Mouse (Mus musculus): Measurements from ENCODE around the gene Car4. TPM values are rescaled to one million over a fixed set of nuclear protein-coding genes. Genes with fewer than 3 reads are reported as not detected.
A peak's percentile ranks its signal among the peaks of the same experiment; 100 is the strongest.

Car4 gene
- total RNA-seq (2021), result 5.3 and 7.9 TPM in 2 replicates
- long read RNA-seq, transcript Car4-201 (8 exons, 1,256 nt), result major isoform, 11 of 14 reads
- long read RNA-seq, partial matches to known transcripts, result 2 of 14 reads
- long read RNA-seq, other reads (novel, unspliced or antisense), result 1 of 14 reads

- peak; percentile 10 for DNase-seq
Measured at GRCm38 (mm10) chr11:84957591-84958270, at the start of gene Car4. Gene Car4 (plus strand): TSS chr11:84957786.

DNA sequence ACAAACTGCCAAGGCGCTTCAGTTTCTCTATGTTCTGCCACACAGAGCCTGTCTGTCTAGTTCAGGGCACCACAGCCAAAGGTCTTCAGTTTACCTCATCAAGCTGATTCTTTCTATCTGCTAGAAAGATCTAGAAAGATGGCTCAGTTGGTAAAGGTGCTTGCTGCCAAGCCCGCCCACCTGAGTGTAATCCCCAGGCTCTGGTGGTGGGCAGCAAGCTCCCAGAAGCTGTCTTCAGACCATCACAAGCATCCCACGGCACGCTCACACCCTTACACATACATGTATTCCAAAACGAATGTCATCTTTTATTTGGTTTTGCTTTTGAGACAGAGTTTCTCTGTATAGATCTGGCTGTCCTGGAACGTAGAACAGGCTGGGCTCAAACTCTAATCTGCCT lies 49.1 kb upstream of the Car4 start:
- DNase-seq, result no peak

- no peak for DNase-seq
Measured at GRCm38 (mm10) chr11:84910411-84910810, 47.2 kb upstream of the Car4 start.

- no peak for DNase-seq
Measured at GRCm38 (mm10) chr11:84914673-84915072, 42.9 kb upstream of the Car4 start.

- peak; percentile 74 for DNase-seq
Measured at GRCm38 (mm10) chr11:84916053-84916702, 41.4 kb upstream of the Car4 start, which contains the start of gene Znhit3. Gene Znhit3 (minus strand): TSS chr11:84916366.

- no peak for DNase-seq
Measured at GRCm38 (mm10) chr11:84916703-84917300, 40.8 kb upstream of the Car4 start.

- peak; percentile 87 for DNase-seq
Measured at GRCm38 (mm10) chr11:84918425-84918824, 39.2 kb upstream of the Car4 start.

GRCm38 (mm10) chr11:84919276-84919675 lies 38.3 kb upstream of the Car4 start:
- DNase-seq, result peak; percentile 33

DNA sequence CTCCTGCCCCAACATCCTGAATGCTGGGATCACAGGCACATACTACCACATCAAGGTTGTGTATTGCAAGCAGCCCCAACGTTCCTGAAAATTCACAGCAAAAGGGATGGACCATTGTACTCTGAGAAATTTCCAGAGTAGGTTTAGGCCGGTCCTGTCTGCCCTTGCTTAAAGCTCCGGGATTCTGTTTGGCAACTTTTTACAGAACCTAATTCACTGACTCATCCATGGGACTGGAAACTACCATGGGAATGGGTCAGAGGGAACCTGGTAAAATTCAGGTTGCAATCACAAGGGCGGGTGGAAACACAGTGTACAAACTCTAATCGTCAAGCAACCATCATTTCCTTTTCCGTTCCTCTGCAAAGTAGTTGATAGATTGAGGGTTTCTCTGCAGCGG lies 37.6 kb upstream of the Car4 start:
- no peak for DNase-seq

GRCm38 (mm10) chr11:84920981-84921380 lies 36.6 kb upstream of the Car4 start:
- DNase-seq, result no peak

- DNase-seq, result no peak
Measured at GRCm38 (mm10) chr11:84932261-84932660, 25.3 kb upstream of the Car4 start.

DNA sequence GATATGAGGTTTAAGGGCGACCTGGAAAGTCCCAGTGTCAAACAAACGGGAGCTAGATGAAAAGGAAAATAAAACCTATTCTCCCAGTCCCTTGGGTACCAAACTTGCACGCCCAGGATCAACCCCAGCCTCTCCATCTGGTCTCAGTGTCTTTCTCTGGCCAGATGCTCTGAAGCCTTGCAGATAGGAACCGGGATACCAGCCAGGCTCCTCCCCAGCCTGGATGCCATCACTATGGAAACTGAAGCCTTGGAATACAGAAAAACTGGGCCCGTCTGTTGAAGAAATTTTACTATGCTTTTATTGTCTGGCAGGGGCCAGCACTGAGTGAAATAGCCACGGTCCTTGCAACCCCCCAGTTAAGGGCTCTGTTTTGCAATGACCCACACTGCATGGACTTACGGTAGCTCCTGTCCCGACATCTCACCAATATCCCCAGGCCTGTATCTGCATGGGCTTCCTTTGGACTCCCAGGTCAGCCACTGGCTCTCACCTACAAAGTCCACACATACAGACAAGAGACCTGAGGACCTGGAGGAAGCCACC lies 18.0 kb upstream of the Car4 start:
- no peak for DNase-seq

DNA sequence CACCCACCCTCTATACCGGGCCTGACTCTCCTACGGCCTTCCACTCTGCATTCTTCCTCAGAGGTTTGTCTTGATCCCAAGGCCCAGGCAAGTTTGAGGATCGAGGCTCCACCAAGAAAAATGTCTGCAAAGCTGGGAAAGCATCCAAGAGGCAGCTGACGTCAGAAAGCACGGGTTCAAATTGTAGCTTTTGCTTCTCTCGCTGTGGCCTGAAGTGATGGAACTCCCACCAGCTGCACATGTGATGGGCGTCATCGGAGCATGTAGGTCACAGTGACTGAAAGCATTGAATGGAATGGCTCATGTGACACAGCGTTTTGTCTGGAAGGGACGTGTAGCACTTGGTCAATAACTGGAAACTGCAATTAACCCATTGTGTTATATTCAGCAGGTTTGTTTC lies 17.4 kb upstream of the Car4 start:
- DNase-seq, result no peak

DNA sequence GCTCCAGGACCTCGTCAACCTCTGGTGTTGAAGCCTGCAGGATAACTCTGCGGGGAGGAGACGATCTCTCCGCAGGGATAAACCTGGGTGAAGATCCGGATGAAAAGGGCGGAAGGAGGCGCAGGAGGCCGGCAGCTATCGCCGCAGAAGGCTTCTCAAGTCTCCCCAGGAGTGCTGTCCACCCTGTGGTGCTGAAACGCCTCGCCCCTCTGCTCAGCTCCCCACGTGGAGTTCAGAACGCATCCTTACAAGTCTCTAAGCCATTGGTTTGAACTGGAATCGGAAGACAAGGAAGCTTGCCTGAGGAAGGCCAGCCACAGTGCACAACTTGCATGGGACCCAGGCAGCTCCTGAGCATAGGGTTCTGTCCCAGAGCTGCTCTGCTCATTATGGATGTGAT lies 13.6 kb upstream of the Car4 start:
- peak; percentile 72 for DNase-seq

- DNase-seq, result no peak
Measured at GRCm38 (mm10) chr11:84944639-84945435, 12.7 kb upstream of the Car4 start.

DNA sequence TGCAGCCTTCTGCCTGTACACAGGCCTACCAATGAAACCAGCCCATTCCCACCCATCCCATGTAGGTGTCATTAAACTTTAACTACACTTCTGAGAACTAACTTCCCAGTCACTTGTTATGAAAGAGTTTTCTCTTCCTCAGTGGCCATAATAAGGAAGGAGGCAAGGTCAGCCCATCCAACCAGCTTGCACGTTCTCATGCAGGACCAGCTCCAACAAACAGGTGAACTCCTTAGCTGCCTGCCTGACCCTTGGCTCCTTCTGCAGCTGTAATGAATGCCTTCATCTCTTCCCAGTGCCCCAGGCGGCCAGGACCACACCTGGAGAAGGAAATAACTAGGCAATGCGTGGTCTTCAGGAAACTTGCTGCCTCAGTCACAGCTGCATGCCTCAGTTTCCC lies 11.7 kb upstream of the Car4 start:
- DNase-seq, result no peak

- no peak for DNase-seq
Measured at GRCm38 (mm10) chr11:84947206-84947605, 10.4 kb upstream of the Car4 start.

GRCm38 (mm10) chr11:84948114-84948513 lies 9.5 kb upstream of the Car4 start:
- no peak for DNase-seq

DNA sequence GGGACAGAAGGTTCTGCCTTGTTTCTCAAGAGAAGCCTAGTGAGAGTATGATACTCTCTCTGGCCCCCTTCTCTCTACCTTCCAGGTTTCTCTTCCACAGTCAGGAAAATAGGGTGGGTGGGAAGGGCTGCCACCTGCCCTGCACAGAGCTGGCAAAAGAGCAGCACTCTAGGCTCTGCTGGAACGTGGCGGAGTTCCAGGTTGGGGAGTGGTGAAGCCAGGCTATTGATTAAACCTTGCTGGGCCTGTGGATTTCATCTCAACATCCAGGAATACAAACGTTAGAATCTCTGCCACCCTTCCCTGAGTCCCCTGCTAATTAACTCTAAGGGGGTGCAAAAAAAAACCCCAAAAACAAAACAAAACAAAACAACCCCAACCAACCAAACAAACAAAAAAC lies 9.1 kb upstream of the Car4 start:
- no peak for DNase-seq

DNA sequence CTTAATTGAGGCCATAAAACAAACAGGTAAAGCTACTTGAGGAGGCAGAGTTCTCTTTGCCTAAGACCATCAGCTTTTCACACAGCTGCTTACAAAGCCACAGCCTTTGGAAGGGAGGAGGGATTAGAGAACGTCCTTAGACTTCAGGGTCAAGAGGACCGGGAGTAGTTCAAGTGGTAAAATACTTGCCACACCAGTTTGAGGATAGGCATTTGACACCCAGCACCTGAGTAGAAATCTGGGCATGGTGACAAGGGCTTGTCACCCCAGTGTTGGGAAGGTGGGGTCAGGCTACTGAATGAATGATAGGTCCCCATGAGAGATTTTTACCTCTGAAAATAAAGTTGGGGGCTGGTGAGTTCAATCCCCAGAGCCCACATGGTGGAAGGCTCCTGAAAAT lies 5.0 kb upstream of the Car4 start:
- DNase-seq, result no peak

DNA sequence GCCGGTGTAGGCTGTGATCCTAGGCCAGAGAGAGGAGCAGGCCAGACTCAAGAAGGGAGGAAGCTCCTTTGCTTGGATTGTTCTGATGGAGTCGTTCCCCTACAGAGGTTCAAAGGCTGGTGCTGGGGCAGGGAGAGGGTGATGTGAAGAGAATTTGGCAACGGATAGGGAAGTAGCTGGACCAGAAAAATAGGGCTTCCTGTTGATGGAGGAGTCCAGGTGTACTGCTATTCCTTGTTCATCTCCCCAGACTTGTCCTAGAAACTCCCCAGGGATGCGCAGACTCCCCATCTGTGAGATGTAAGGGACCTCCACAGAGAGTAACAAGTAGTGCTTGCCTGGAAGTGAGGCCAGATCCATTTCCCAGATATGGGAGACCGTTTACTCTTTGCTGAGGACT lies 1.2 kb upstream of the Car4 start:
- no peak for DNase-seq

DNA sequence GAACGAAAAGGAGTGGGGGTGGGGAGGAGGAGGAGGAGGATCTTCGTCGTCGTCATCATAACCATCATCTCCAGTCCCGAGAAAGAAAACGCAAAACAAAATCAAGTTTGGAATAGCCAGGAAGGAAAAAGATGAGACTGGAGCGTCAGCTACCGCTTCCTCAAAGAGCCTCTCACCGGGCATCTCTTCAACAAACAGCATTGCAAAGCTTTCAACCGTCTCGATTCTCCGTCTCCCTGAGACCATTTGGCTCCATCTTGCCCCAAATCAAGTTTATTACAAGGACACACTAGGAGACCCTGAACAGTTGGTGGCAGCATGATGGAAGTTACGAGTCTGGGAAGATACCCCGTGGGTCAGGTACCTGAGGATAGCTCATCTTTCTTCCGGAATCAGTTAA lies 415 bp upstream of the Car4 start:
- no peak for DNase-seq

Measured in adrenal gland, postnatal 25 days (tissue).